Mouse (Mus musculus) E14TG2a.4 (cell line): ENCODE results near the gene Nell1.

Source experiments
- CTCF ChIP-seq: conservative IDR thresholded peaks from 2 replicates; pipeline ENCODE4 v1.5.1; 2014; ENCODE audit warnings: low read length
- NANOG ChIP-seq: IDR thresholded peaks from 2 replicates; pipeline ENCODE4 v1.6.1; 2014; ENCODE audit warnings: borderline replicate concordance, low read length, mixed read lengths
- POU5F1 ChIP-seq: IDR thresholded peaks from 2 replicates; pipeline ENCODE4 v1.6.1; 2014; ENCODE audit warnings: low read length, borderline replicate concordance

GRCm38 (mm10) chr7:50516681-50517080 lies 542.0 kb downstream of the Nell1 start:
- TF ChIP-seq CTCF (no peak), NANOG (no peak), POU5F1 (no peak)
